Mouse (Mus musculus) liver, embryonic 15.5 days (tissue): Measurements from ENCODE around the gene 1810037I17Rik. TPM values are rescaled to one million over a fixed set of nuclear protein-coding genes. Genes with fewer than 3 reads are reported as not detected.

Experiments used
- ATAC-seq: fragments of 200-750 bp; cut with Nextera tagmentation; 2 replicates; pipeline ENCODE4 v1.8.0; 2017; ENCODE audit warnings: moderate number of reproducible peaks, mild to moderate bottlenecking, moderate library complexity; ENCODE audit not compliant: insufficient read depth
- H3K27ac ChIP-seq: fragments of 300-500 bp; sonication (generic); replicated peaks from 2 replicates; pipeline ENCODE4 v1.5.1; 2015; ENCODE audit warnings: mild to moderate bottlenecking, inconsistent platforms
- H3K27me3 ChIP-seq: fragments of 300-500 bp; sonication (generic); 2 replicates; pipeline ENCODE4 v1.6.1; 2015; ENCODE audit warnings: mild to moderate bottlenecking, inconsistent platforms
- H3K36me3 ChIP-seq: fragments of 300-500 bp; sonication (generic); replicated peaks from 2 replicates; pipeline ENCODE4 v1.6.1; 2015; ENCODE audit warnings: moderate library complexity, mild to moderate bottlenecking, inconsistent platforms
- H3K4me1 ChIP-seq: fragments of 300-500 bp; sonication (generic); replicated peaks from 2 replicates; pipeline ENCODE4 v1.6.1; 2015; ENCODE audit warnings: inconsistent platforms
- H3K4me2 ChIP-seq: fragments of 300-500 bp; sonication (generic); 2 replicates; pipeline ENCODE4 v1.6.1; 2015; ENCODE audit warnings: moderate library complexity, mild to moderate bottlenecking, inconsistent platforms
- H3K4me3 ChIP-seq: fragments of 300-500 bp; sonication (generic); replicated peaks from 2 replicates; pipeline ENCODE4 v1.5.1; 2015; ENCODE audit warnings: mild to moderate bottlenecking, inconsistent platforms
- H3K9ac ChIP-seq: fragments of 300-500 bp; sonication (generic); 2 replicates; pipeline ENCODE4 v1.6.1; 2015; ENCODE audit warnings: moderate library complexity, mild to moderate bottlenecking, inconsistent platforms
- H3K9me3 ChIP-seq: fragments of 300-500 bp; sonication (generic); replicated peaks from 2 replicates; pipeline ENCODE4 v1.6.1; 2016; ENCODE audit warnings: inconsistent platforms
- WGBS: fragments of 180-500 bp; shearing (Covaris S2); methylation state at CpG from one replicate; pipeline ENCODE4 v1.1.7; 2015; ENCODE audit warnings: mixed read lengths; ENCODE audit not compliant: insufficient replicate concordance; 5-methylcytosine and 5-hydroxymethylcytosine counted together
- polyA plus RNA-seq: library from polyadenylated mRNA; unstranded; fragments of >200 nt; fragmentation: Nextera tagmentation; extraction: Ambion mirVana; gene quantifications from 2 replicates; pipeline ENCODE4 v1.2.1, GENCODE M21; 2015

The 1810037I17Rik gene
- polyA plus RNA-seq, 1 experiment from 2014 or later = 88.2 TPM

DNA sequence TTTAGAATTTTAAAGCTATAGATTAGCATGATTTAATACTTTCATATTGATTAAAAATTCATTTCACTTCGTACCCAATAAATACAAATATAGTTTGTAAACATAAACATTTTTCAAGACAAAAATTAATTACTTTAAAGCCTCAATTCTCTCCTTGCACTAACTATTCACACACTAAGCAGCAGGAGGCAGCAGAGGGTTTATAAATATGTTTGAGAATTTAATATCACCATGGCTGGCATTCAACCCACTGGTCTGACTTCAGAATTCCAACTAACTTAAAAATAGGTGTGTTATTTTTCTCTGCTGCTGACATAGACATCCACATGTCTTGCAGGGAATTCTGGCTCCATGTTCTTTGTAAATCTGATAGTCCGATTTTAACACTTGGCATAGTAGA, 15.2 kb downstream of the 1810037I17Rik start:
- no peaks in the 10 kb centered on the region for H3K4me1 ChIP-seq
- H3K27ac ChIP-seq = no peak overlapping the region
- WGBS = 58% methylated on average over 2 of the region's 2 CpGs
- no peak for ATAC-seq
- no peaks in the 10 kb centered on the region for H3K9me3 ChIP-seq
- H3K9ac ChIP-seq = no peak overlapping the region
- no peak overlapping the region for H3K4me3 ChIP-seq
- H3K36me3 ChIP-seq = peaks cover 6% of the 10 kb centered on the region; the same call in 1 of the 2 replicates
- no peaks in the 10 kb centered on the region for H3K27me3 ChIP-seq
- H3K4me2 ChIP-seq = no peak overlapping the region

DNA sequence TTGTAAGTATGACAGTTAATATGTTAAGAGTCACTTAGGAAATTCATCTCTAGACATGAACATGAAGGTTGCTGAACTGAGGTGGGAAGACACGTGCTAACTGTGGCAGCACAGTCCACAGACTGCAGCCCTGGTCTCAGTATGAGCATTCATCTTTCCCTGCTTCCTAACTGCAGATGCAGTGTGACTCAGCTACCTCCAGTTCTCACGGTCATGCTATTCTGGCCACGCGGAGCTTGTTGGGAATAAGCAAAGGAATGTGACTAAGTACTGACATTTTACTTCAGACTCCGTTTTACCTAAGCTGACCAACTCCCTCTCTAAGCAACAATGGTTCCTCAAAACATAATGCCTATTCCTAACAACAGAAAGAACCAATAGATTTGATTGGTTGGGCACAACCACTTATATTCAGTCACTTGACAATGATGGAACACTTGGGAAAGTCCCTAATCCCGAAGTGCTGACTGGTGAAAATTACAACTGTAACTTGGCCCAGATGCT, 19.4 kb downstream of the 1810037I17Rik start:
- 65% methylated on average over 6 of the region's 6 CpGs for WGBS
- no peak overlapping the region for H3K9ac ChIP-seq
- no peak overlapping the region for H3K27ac ChIP-seq
- ATAC-seq = no peak
- 0 out of 2 replicates have a peak, but pooled peaks cover 4% of the 10 kb centered on the region for H3K36me3 ChIP-seq
- no peaks in the 10 kb centered on the region for H3K27me3 ChIP-seq
- H3K4me3 ChIP-seq = no peak overlapping the region
- no peak overlapping the region for H3K4me2 ChIP-seq
- no peaks in the 10 kb centered on the region for H3K9me3 ChIP-seq
- H3K4me1 ChIP-seq = no peaks in the 10 kb centered on the region

DNA sequence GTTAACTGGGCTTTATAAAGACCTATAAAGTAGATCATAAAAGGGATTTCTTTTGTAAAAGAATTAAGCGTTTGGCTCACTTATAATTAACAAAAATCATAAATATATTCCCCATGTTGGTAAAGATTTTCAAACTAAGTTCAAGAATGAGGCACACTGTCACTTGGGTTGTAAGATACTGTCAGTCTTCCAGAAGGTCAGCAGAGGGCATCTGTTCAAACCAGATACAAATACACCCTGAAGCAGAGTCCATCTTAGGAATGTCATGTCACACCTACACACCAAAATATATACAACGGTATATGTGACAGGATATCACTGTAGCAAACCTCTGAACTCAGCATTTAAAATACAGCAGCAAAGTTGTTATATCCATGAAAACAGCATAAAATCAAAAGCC, 26.1 kb downstream of the 1810037I17Rik start:
- H3K36me3 ChIP-seq = peaks cover 7% of the 10 kb centered on the region; the same call in 1 of the 2 replicates
- H3K4me2 ChIP-seq = no peak overlapping the region
- ATAC-seq = no peak
- H3K27me3 ChIP-seq = no peaks in the 10 kb centered on the region
- H3K4me3 ChIP-seq = no peak overlapping the region
- no peak overlapping the region for H3K27ac ChIP-seq
- H3K4me1 ChIP-seq = no peaks in the 10 kb centered on the region
- 83% methylated on average over 2 of the region's 2 CpGs for WGBS
- H3K9me3 ChIP-seq = no peaks in the 10 kb centered on the region
- H3K9ac ChIP-seq = no peak overlapping the region

DNA sequence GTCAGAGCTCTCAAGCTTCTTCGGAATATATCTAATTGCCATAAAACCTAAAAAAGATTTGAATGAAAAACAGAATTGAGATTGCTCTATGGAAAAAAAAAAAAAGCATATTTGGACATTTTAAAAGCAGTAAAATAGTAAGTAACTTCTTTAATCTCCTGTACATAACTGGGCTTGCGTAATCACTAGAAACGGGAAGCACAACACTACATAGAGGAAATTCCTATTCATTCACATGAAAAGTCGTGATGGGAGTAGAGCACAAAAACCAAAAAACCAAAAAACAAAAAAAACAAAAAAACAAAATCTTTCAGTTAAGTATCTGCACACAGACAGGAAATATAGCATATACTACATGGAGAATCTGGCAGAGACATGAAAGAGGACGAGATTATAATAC, 40.3 kb downstream of the 1810037I17Rik start:
- Histone ChIP-seq H3K9ac (no peak overlapping the region), H3K4me3 (no peak overlapping the region), H3K4me1 (no peaks in the 10 kb centered on the region), H3K9me3 (no peaks in the 10 kb centered on the region), H3K36me3 (0 out of 2 replicates have a peak, but pooled peaks cover 13% of the 10 kb centered on the region), H3K4me2 (no peak overlapping the region), H3K27me3 (no peaks in the 10 kb centered on the region), H3K27ac (no peak overlapping the region)
- WGBS = 52% methylated on average over 5 of the region's 5 CpGs
- no peak for ATAC-seq

DNA sequence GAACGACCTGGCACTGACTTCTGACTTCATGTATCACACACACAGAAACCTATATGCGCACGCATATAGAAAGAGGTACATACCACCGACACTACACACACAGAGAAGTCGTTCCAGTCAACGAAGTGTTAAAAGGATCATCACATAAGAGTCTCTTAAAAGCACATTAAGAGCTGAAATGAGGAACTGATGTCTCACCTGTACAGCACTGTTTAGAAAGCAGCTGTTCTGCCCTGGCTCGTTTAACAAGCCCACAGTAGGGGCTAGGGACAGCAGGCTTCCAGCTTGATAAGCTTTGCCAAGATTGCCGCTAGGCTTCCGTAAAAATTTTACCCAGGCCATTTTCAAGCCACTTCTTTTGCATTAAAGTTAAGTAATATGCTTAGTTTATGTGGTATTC, 44.4 kb downstream of the 1810037I17Rik start:
- H3K36me3 ChIP-seq = 0 out of 2 replicates have a peak, but pooled peaks cover 6% of the 10 kb centered on the region
- H3K4me3 ChIP-seq = no peak overlapping the region
- H3K4me2 ChIP-seq = no peak overlapping the region
- no peaks in the 10 kb centered on the region for H3K27me3 ChIP-seq
- ATAC-seq = no peak
- no peak overlapping the region for H3K27ac ChIP-seq
- 79% methylated on average over 9 of the region's 9 CpGs for WGBS
- H3K4me1 ChIP-seq = no peaks in the 10 kb centered on the region
- H3K9me3 ChIP-seq = no peaks in the 10 kb centered on the region
- H3K9ac ChIP-seq = no peak overlapping the region

DNA sequence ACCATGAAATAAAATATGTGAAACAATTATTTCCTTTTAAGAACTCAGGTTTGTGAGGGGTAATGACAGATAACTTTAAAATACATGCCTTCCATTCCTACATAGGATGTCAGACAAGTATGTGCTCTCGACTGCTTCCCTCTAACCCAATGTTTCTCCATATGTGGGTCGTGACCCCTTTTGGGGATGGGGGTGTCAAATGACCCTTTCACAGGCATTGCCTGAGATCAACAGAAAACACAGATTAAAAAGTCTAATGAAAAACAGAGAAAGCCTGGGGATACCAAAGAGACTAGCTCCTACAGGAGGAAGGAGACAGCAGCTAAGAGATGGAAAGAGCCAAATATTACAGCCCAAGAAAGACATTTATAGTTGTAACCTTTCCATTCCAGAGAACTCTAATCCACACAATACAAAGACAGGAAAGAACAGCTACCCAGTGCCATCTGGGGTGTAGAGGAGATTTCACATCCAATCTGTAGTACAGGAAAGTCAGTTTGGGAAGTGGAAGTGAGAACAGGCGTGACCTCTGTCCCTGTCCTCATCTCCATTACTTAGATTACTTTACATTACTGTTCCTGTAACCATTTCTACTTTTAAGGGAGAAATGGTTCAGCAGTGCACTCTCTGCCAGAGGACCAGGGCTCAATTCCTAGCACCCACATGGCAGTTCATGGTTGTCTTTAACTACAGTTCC, 48.3 kb downstream of the 1810037I17Rik start:
- no peaks in the 10 kb centered on the region for H3K9me3 ChIP-seq
- H3K4me3 ChIP-seq = no peak overlapping the region
- 50% methylated on average over 3 of the region's 3 CpGs for whole genome bisulfite sequencing
- H3K36me3 ChIP-seq = 0 out of 2 replicates have a peak, but pooled peaks cover 6% of the 10 kb centered on the region
- no peak overlapping the region for H3K27ac ChIP-seq
- no peak for ATAC-seq
- no peak overlapping the region for H3K4me2 ChIP-seq
- H3K9ac ChIP-seq = no peak overlapping the region
- peaks cover 8% of the 10 kb centered on the region; the same call in 1 of the 2 replicates for H3K4me1 ChIP-seq
- H3K27me3 ChIP-seq = no peaks in the 10 kb centered on the region

DNA sequence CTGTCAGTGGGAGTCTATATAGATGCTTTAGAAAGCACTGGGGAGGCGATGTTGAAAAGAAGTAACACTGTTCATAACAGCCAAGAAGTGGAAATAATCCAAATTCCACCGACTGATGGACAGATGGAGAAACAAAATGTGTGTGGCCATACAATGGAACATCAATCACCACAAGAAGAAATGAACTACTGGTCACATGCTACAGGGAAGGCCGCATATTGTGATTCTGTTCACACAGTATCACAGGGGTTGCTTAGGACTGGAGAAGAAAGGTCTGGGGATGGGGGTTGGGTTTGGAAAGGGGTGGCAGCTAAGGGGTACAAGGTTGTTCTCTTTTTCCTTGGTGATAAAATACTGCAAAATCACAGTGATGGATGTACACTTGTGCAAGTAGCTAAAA, 50.8 kb downstream of the 1810037I17Rik start:
- ATAC-seq = no peak

DNA sequence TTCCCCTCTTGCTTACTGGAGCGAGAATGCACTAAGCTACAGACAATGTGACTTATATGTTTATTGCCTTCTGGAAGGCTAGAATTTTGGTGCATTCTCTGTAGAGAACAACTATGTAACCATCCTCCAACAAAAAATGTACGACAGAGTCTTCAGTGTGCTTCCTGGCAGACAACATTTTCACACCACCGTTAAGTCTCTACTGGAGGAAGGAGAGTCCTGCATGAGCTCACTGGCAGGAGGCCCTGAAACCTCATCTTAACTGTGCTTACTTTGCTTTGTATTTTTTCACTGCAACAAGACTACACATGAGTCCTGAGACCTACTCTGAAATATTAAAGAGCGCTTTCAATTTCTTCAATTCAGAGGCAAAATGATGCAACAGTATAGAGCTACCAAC, 51.4 kb downstream of the 1810037I17Rik start:
- H3K4me3 ChIP-seq = no peak overlapping the region
- WGBS = 66% methylated on average over 4 of the region's 4 CpGs
- no peaks in the 10 kb centered on the region for H3K27me3 ChIP-seq
- no peak for ATAC-seq
- no peak overlapping the region for H3K9ac ChIP-seq
- H3K36me3 ChIP-seq = no peaks in the 10 kb centered on the region
- no peaks in the 10 kb centered on the region for H3K9me3 ChIP-seq
- H3K27ac ChIP-seq = no peak overlapping the region
- peaks cover 8% of the 10 kb centered on the region; the same call in 1 of the 2 replicates for H3K4me1 ChIP-seq
- H3K4me2 ChIP-seq = no peak overlapping the region

More for the DNA sequence above, 50.8 kb downstream of the 1810037I17Rik start:
- Histone ChIP-seq H3K4me1 (peaks cover 8% of the 10 kb centered on the region; the same call in 1 of the 2 replicates), H3K9ac (no peak overlapping the region), H3K4me2 (no peak overlapping the region), H3K36me3 (no peaks in the 10 kb centered on the region), H3K9me3 (no peaks in the 10 kb centered on the region), H3K4me3 (no peak overlapping the region), H3K27ac (no peak overlapping the region), H3K27me3 (no peaks in the 10 kb centered on the region)
- WGBS = 69% methylated on average over 3 of the region's 3 CpGs

Other genes with a start within 250 kb of the 1810037I17Rik start
- 0.99 and 1.2 TPM in 2 replicates for gene Pde5a, start 195.3 kb upstream of the 1810037I17Rik start, polyA plus RNA-seq
- gene Fabp2, start 29.1 kb upstream of the 1810037I17Rik start, polyA plus RNA-seq = 7.0 and 8.6 TPM in 2 replicates
- gene Gm10959, start 4.8 kb upstream of the 1810037I17Rik start, polyA plus RNA-seq = not detected in 2 replicates
- gene Usp53, start 60.3 kb downstream of the 1810037I17Rik start, polyA plus RNA-seq = 2.2 and 3.7 TPM in 2 replicates
- gene Myoz2, start 110.8 kb downstream of the 1810037I17Rik start, polyA plus RNA-seq = 2.2 and 2.8 TPM in 2 replicates